Mouse (Mus musculus): ENCODE results near the gene Hyal3.

The Hyal3 gene

DNA sequence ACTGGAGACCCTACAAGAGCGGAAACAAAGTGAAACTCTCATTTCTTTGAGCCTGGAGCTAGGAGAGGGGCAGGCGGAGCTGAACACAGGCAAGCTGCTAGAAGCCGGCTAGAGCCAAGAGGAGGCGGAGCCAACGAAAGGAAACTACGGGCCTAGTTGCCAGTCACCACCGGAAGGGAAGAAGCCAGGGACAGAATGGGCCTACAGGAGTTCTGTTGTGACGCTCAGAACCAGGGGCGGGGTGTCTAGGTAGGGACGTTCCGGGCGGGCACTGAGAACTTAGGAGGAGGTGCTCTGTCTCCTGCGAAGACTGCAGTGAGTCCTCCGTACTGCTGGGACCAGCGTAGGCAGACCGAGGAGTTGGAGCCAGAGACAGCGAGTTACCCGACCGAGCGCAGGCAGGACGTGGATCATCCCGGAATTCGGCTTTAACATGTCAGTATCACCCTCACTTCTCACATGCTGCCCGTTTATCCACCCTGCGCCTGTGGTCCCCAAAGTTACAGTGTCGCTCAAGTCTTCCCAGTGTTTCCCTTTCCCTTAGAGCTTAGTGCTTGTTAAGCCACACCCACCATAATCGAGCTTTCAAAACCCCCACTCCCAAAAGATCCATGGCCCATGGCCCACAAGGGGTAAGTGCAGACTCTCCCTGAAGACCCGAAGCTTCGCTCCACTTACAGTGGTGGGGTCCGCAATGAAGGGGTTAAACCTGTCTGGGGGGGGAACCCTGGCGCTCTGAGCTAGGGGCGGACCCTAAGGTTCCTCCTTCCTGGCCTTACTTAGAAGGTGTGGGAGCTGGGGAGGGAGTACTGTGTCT, at the start of gene Hyal3:
Gene Hyal3, plus strand, starts transcription at position 318 of the 817 bp plus-strand sequence.
- peak; percentile 93 for DNase-seq (ENCODE audit: low read depth, low spot score)

DNA sequence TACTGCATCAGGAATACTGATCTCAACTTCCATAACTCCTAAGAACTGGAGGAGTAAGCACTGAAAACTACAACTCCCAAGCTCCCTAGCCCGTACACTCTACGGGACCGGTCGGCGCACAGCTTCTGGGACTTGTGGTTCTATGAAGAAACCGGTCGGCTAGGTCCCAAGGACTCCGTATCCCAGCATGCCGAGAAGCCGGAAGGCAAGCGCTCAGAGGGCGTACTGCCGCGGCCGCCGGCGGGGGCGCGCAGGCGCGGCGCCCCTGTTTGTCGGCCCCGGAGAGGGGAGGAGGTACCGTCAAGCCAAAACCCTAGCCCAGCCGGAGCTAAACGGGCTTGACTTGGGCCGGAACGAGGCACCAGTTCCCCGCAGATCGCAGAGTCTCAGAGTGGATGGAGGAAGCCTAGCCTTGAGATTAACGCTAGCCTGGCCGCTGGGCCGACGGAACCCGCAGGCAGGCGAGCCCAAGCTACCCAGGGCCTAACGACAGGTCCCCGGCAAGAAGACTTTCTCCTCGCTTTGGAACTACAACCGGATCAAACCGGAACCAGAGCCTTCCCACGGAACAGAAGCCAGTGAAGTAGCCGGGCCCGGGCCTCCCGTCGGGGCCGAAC, 46.7 kb upstream of the Hyal3 start, which contains the start of gene Tmem115:
Gene Tmem115, plus strand, starts transcription at position 155 of the 617 bp plus-strand sequence.
- peak; percentile 99 for DNase-seq (ENCODE audit: low read depth, low spot score)

- no peak for DNase-seq (ENCODE audit: low read depth, low spot score)
These were observed 46.0 kb upstream of the Hyal3 start for GRCm38 (mm10) chr9:107534408-107535202.

GRCm38 (mm10) chr9:107538231-107538630, 42.4 kb upstream of the Hyal3 start:
- DNase-seq (ENCODE audit: low read depth, low spot score), result no peak

GRCm38 (mm10) chr9:107538711-107539110, 41.9 kb upstream of the Hyal3 start:
- no peak for DNase-seq (ENCODE audit: low read depth, low spot score)

DNA sequence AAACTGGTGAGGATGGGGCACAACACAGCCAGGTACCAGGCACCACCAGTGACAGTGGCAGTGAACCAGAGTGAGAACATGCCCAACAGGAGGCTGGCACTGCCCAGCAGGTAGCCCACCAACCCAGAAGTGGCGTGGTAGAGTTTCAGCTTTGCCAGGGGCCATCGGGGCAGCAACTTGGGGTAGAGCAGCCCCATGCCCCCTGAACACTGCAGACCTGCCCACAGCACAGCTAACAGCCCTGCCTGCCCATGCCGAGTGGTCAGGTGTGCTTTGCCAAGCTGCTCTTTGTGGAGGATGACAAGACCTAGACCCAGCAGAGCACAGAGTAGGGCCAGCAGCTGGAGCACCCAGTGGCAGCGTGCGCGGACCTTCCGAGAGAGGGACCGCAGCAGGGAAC, 40.7 kb upstream of the Hyal3 start:
- no peak for DNase-seq (ENCODE audit: low read depth, low spot score)

DNA sequence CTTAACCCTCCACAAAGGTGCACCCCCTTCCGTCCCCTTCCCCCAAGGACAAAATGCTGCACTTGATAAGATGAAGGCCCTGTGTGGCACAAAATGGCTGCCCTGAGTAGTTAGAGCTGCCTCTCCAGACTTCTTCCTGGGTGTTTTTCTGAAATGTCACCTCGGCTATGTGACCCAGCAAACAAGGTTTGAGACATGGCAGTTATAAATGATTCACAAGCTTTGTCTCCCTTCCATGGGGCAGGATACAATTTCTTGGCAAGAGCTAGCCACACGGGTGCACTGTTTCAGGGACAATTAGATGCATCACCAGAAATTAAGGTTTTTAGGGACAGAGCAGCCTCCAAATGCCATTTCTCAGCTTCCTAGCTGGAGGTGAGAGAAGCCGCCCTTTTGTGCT, 40.2 kb upstream of the Hyal3 start:
- DNase-seq (ENCODE audit: low read depth, low spot score), result no peak

DNA sequence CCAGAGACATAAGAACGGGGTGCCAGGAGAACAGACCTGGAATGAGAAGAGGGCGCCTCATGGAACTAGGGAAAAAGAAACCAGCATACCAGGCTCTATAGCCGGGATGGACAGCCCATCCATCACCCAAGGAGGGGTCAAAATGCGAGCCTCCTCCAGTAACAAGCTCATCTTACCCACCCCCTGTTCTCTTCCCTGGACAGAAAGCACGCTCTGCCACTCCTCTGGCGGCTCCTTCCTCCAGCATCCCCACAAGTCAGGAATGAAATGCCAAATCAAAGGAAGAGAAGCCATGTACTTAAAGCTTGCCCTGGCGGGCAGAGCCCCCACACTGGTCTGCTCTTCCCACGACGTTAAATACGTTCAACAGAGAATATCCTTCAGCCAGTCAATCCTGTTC, 39.6 kb upstream of the Hyal3 start:
- no peak for DNase-seq (ENCODE audit: low read depth, low spot score)

- DNase-seq (ENCODE audit: low read depth, low spot score), result peak; percentile 98
These were observed 38.9 kb upstream of the Hyal3 start, which contains the start of the genes Cyb561d2 and Nprl2 for GRCm38 (mm10) chr9:107541474-107542351. Gene Cyb561d2 (minus strand): TSS chr9:107542193. Gene Nprl2 (plus strand): TSS chr9:107542226.

- DNase-seq (ENCODE audit: low read depth, low spot score), result no peak
These were observed 38.3 kb upstream of the Hyal3 start for GRCm38 (mm10) chr9:107542352-107542686.

GRCm38 (mm10) chr9:107542721-107543120, 37.9 kb upstream of the Hyal3 start:
- peak; percentile 54 for DNase-seq (ENCODE audit: low read depth, low spot score)

GRCm38 (mm10) chr9:107543299-107543698, 37.3 kb upstream of the Hyal3 start:
- no peak for DNase-seq (ENCODE audit: low read depth, low spot score)

GRCm38 (mm10) chr9:107544196-107544700, 36.4 kb upstream of the Hyal3 start:
- DNase-seq (ENCODE audit: low read depth, low spot score), result no peak

DNA sequence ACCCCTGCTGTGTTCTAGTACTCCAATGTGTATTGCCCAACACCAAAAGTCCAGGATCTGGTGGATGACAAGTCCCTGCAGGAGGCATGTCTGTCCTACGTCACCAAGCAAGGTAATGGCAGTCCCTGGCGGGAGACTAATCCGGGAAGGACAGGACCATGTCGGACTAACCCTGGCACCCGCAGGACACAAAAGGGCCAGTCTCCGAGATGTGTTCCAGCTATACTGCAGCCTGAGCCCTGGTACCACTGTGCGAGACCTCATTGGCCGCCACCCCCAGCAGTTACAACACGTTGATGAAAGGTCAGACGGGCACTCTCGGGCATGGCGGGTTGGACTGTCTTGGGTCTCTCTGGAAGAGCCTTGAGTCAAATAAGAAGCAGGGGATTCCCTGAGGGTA, 35.9 kb upstream of the Hyal3 start:
- DNase-seq (ENCODE audit: low read depth, low spot score), result no peak

DNA sequence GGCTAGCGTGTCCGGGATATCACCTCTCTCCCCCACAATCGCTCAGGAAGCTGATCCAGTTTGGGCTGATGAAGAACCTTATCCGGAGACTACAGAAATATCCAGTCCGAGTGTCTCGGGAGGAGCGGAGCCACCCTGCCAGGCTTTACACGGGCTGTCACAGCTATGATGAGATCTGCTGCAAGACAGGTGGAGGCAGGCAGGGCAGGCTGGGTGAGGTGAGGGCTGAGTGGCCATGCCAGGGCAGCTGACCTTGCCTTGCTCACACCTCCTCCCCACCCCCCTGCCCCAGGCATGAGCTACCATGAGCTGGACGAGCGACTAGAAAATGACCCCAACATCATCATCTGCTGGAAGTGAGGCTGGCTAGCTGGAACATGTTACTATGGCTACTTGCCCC, 35.4 kb upstream of the Hyal3 start:
- no peak for DNase-seq (ENCODE audit: low read depth, low spot score)

DNA sequence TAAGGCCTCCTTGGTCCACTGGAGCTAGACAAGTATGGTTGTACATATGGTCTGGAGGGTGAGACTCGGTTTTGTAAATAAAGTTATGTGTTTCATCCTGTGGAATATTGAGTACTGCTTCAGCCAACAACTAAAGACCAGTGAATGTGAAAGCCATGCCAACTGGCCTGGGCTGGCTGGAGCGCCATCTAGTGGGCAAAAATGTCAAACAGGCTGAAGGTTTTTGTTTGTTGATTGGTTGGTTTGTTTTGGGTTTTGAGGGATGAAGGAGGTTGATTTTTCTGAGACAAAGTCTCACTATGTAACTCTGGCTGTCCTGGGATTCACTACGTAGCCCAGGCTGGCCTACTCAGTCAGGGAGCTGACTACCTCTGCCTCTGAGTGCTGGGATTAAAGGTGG, 35.0 kb upstream of the Hyal3 start:
- peak; percentile 83 for DNase-seq (ENCODE audit: low read depth, low spot score)

- peak; percentile 90 for DNase-seq (ENCODE audit: low read depth, low spot score)
These were observed 33.6 kb upstream of the Hyal3 start, which contains the start of gene Zmynd10 for GRCm38 (mm10) chr9:107547026-107547425. Gene Zmynd10 (plus strand): TSS chr9:107547298.

DNA sequence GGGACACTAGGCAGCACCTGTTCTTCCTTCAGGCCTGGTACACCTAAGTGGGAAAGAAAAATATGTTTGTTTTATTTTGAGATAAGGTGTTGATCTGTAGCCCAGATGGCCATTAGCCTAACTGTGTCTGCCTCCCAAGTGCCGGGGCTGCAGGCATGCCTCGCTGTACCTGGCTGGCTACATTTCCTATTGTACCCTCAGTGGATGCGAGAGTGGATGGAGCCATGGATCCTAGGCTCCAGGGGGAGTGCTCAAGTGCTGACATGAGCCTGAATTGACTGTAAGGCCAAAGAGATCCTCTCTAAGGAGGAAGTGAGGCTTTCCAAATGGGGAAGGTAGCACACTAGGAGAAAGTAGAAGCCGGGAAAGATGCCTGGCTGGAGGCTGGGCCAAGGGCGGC, 32.7 kb upstream of the Hyal3 start:
- DNase-seq (ENCODE audit: low read depth, low spot score), result no peak

DNA sequence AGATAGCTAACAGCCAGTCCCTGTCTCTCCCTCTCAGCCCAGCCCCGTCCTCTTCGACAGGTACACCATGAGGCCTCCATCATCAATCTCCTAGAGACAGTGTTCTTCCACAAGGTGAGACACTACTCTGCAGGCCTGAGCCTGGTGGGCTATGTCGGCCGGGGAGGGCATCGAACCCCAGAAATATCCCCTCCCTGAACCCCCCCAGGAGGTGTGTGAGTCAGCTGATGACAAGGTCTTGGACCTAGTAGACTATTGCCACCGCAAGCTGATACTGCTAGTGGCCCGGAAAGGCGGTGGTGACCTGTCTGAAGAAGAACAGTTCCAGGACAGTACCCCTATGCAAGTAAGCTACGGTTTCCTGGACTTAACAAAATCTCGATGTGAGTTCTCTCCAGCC, 31.8 kb upstream of the Hyal3 start:
- no peak for DNase-seq (ENCODE audit: low read depth, low spot score)

DNA sequence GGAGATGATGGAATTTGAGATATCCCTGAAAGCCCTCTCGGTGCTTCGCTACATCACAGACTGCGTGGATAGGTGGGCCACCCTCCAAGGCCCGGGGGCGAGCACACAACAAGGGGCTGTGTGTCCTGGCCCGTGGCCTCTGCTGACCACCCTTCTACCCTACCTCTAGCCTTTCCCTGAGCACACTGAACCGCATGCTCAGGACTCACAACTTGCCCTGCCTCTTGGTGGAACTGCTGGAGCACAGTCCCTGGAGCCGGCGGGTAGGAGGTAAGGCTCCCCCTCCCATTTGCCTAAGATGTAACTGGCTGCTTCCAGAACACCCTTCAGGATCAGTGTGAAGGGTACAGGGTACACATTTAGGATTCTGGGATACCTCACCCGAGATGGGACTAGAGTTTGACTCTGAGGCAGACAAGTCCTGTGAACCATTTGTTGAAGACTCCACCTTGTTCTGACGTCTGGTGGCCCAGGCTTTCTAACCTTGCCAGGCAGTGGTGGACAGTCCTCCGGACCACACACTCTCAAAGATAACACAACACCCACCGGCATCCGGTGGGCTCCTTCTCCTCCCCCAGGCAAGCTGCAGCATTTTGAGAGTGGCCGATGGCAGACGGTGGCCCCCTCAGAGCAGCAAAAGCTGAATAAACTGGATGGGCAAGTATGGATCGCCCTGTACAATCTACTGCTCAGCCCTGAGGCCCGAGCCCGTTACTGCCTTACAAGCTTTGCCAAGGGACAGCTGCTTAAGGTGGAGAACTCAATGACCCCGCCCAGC, 31.1 kb upstream of the Hyal3 start:
- DNase-seq (ENCODE audit: low read depth, low spot score), result no peak

Data from ZHBTc4 (cell line).